Mouse (Mus musculus) myocyte (in vitro differentiated cells): ENCODE results near the gene Prrg2. TPM values are rescaled to one million over a fixed set of nuclear protein-coding genes. Genes with fewer than 3 reads are reported as not detected.

ENCODE experiments used
- H3K27me3 ChIP-seq: one replicate; pipeline ENCODE4 v1.6.1; 2011; ENCODE audit not compliant: control insufficient read depth, insufficient read depth, insufficient read length
- H3K36me3 ChIP-seq: one replicate; pipeline ENCODE4 v1.6.1; 2011; ENCODE audit not compliant: control insufficient read depth, insufficient read depth
- H3K4me2 ChIP-seq: one replicate; pipeline ENCODE4 v1.6.1; 2011; ENCODE audit warnings: low read depth, control low read depth
- H3K4me3 ChIP-seq: one replicate; pipeline ENCODE4 v1.5.1; 2011; ENCODE audit warnings: mild to moderate bottlenecking, control low read depth, moderate library complexity
- H3K79me2 ChIP-seq: one replicate; pipeline ENCODE4 v1.6.1; 2011; ENCODE audit not compliant: control insufficient read depth, insufficient read depth
- H3ac ChIP-seq: one replicate; pipeline ENCODE4 v1.6.1; 2011; ENCODE audit not compliant: control insufficient read depth, insufficient read length
- CEBPB ChIP-seq: IDR thresholded peaks from 2 replicates; pipeline ENCODE4 v1.6.1; 2011; ENCODE audit warnings: mild to moderate bottlenecking, moderate library complexity; ENCODE audit not compliant: poor library complexity, insufficient read depth, severe bottlenecking
- E2F4 ChIP-seq: IDR thresholded peaks from one replicate; pipeline ENCODE4 v1.6.1; 2011; ENCODE audit warnings: mild to moderate bottlenecking, control low read depth, moderate library complexity; ENCODE audit not compliant: insufficient read depth
- MAX ChIP-seq: IDR thresholded peaks from one replicate; pipeline ENCODE4 v1.6.1; 2011; ENCODE audit warnings: low read depth, mild to moderate bottlenecking, control low read depth
- MYOD1 ChIP-seq, 3 experiments: IDR thresholded peaks; one replicate each; pipeline ENCODE4 v1.6.1; 2011; ENCODE audit warnings: control low read depth in 2 of 3, low read depth in 2 of 3, mild to moderate bottlenecking in 2 of 3, moderate library complexity in 1 of 3; ENCODE audit not compliant: insufficient read length in 2 of 3, control insufficient read depth in 1 of 3
- MYOG ChIP-seq, 3 experiments: IDR thresholded peaks; one replicate each; pipeline ENCODE4 v1.6.1; 2011; ENCODE audit warnings: control low read depth in 2 of 3, low read depth in 2 of 3, mild to moderate bottlenecking in 2 of 3; ENCODE audit not compliant: insufficient read length in 2 of 3, control insufficient read depth in 1 of 3, insufficient read depth in 1 of 3
- POLR2A ChIP-seq: IDR thresholded peaks from one replicate; pipeline ENCODE4 v1.6.1; 2011; ENCODE audit warnings: low read depth, mild to moderate bottlenecking, control low read depth, moderate library complexity; ENCODE audit not compliant: insufficient read length
- POLR2AphosphoS2 ChIP-seq: IDR thresholded peaks from one replicate; pipeline ENCODE4 v1.6.1; 2011; ENCODE audit warnings: low read depth, control low read depth; ENCODE audit not compliant: insufficient read length
- REST ChIP-seq: IDR thresholded peaks from one replicate; pipeline ENCODE4 v1.6.1; 2011; ENCODE audit warnings: mild to moderate bottlenecking, control low read depth, moderate library complexity; ENCODE audit not compliant: insufficient read depth, insufficient read length
- SRF ChIP-seq: IDR thresholded peaks from one replicate; pipeline ENCODE4 v1.6.1; 2011; ENCODE audit warnings: low read depth; ENCODE audit not compliant: control insufficient read depth, insufficient read length
- TCF12 ChIP-seq: IDR thresholded peaks from one replicate; pipeline ENCODE4 v1.6.1; 2011; ENCODE audit warnings: mild to moderate bottlenecking, control low read depth; ENCODE audit not compliant: poor library complexity, insufficient read depth, severe bottlenecking
- TCF3 ChIP-seq: IDR thresholded peaks from one replicate; pipeline ENCODE4 v1.6.1; 2011; ENCODE audit warnings: low read depth, control low read depth; ENCODE audit not compliant: insufficient read length
- USF1 ChIP-seq: IDR thresholded peaks from one replicate; pipeline ENCODE4 v1.6.1; 2011; ENCODE audit warnings: low read depth, mild to moderate bottlenecking, control low read depth, moderate library complexity
- polyA plus RNA-seq: library from polyadenylated mRNA; unstranded; fragments of >200 nt; fragmentation: generic; extraction: Trizol; gene quantifications from one replicate; pipeline ENCODE4 v1.2.1, GENCODE M21; 2012; ENCODE audit warnings: missing spikeins

Gene Prrg2
- polyA plus RNA-seq, 1 experiment = 12.9 TPM

GRCm38 (mm10) chr7:45013366-45014095 is 48.9 kb downstream of the Prrg2 start:
- H3K36me3 ChIP-seq = peaks cover 16% of the 10 kb centered on the region
- no peak overlapping the region for H3K4me3 ChIP-seq
- TF ChIP-seq USF1 (no peak), TCF3 (no peak), POLR2A (no peak), TCF12 (no peak), E2F4 (no peak), MYOD1 (IDR thresholded peaks at IDR 0.05; ENCODE audit: control insufficient read depth in 1 of 3, insufficient read length in 2 of 3, low read depth in 2 of 3) (no peak), MAX (no peak), CEBPB (no peak), MYOG (IDR thresholded peaks at IDR 0.05; ENCODE audit: control insufficient read depth in 1 of 3, insufficient read depth in 1 of 3, insufficient read length in 2 of 3, low read depth in 2 of 3) (no peak), REST (no peak), POLR2AphosphoS2 (no peak), SRF (no peak)
- H3K27me3 ChIP-seq = no peaks in the 10 kb centered on the region
- no peak overlapping the region for H3ac ChIP-seq
- no peak overlapping the region for H3K4me2 ChIP-seq
- H3K79me2 ChIP-seq = peaks cover 46% of the 10 kb centered on the region

DNA sequence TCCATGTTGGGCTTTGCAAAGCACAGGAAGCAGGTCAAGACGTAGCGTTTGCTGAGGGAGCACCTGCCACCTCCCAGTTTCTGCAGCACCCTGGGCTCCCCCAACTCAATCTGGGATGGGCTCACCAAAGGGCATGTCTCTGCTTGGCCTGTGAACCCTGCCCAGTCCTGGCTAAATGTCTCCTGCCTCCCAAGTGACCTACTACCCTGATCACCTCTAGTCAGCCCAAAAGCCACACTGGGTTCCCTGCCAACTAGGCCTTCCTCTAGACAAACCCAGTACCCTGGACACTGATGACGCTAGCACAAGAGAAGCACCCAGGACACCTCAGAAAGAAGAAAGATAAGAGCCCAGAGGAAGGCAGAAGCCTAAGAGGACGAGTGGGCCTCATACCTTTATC is 49.7 kb downstream of the Prrg2 start:
- Histone ChIP-seq H3K36me3 (peaks cover 16% of the 10 kb centered on the region), H3K4me3 (no peak overlapping the region), H3K27me3 (no peaks in the 10 kb centered on the region), H3K79me2 (peaks cover 40% of the 10 kb centered on the region), H3ac (no peak overlapping the region), H3K4me2 (no peak overlapping the region)
- no peak for TF ChIP-seq POLR2AphosphoS2

DNA sequence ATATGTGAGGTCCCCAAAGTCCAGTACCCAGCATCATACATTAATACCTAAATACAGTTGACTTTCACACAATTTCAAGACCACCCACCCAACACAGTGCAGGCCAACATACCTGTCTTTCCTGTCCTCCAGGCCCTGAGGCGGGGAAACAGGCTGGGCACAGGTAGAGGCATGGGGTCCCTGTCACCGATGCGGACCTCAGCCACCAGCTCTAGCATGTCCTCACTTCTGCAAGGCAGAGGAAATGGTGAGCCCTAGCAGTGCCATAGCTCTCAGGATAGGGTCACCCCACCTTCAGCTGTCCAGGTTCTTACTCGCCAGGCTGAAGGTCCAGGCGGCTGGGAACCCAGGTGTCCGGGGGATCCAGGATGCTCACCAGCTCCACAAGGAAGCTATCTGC is 50.5 kb downstream of the Prrg2 start:
- no peak overlapping the region for H3K4me2 ChIP-seq
- no peak overlapping the region for H3K4me3 ChIP-seq
- peaks cover 40% of the 10 kb centered on the region for H3K79me2 ChIP-seq
- H3ac ChIP-seq = no peak overlapping the region
- TF ChIP-seq TCF12 = no peak
- no peak for TF ChIP-seq CEBPB
- no peak for TF ChIP-seq E2F4
- TF ChIP-seq POLR2A = no peak
- TF ChIP-seq MAX = no peak
- no peak for TF ChIP-seq TCF3
- TF ChIP-seq MYOD1 (IDR thresholded peaks at IDR 0.05; ENCODE audit: control insufficient read depth in 1 of 3, insufficient read length in 2 of 3, low read depth in 2 of 3) = no peak
- H3K27me3 ChIP-seq = no peaks in the 10 kb centered on the region
- peaks cover 16% of the 10 kb centered on the region for H3K36me3 ChIP-seq

- Histone ChIP-seq H3ac (no peak overlapping the region), H3K79me2 (peaks cover 19% of the 10 kb centered on the region), H3K4me3 (no peak overlapping the region), H3K27me3 (no peaks in the 10 kb centered on the region), H3K36me3 (peaks cover 16% of the 10 kb centered on the region), H3K4me2 (no peak overlapping the region)
- TF ChIP-seq POLR2AphosphoS2 (no peak), POLR2A (no peak)
Measured at GRCm38 (mm10) chr7:45008411-45008810, 54.1 kb downstream of the Prrg2 start.

DNA sequence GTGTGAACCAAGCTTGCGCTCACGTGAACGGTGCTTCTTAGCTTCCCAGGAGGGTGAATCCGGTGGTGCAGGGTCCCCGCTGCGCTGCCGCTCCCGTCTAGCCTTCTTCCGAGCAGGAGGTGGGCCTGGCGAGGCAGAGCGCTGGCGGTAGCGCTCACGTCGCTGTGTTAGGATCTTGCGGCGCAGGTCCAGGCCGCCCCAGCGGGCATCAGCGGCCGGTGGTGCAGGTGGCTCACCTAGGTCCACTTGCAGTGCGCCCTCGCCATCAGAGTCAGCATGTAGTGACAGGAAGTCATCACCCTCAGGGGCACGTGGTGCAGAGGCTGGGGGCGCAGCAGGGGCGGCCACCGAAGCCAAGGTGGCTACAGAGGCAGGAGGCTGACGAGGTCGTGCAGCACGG is 54.6 kb downstream of the Prrg2 start:
- Histone ChIP-seq H3ac (no peak overlapping the region), H3K27me3 (no peaks in the 10 kb centered on the region), H3K79me2 (peaks cover 19% of the 10 kb centered on the region), H3K36me3 (peaks cover 16% of the 10 kb centered on the region), H3K4me2 (no peak overlapping the region), H3K4me3 (no peak overlapping the region)
- TF ChIP-seq USF1 (no peak), MYOG (IDR thresholded peaks at IDR 0.05; ENCODE audit: control insufficient read depth in 1 of 3, insufficient read depth in 1 of 3, insufficient read length in 2 of 3, low read depth in 2 of 3) (no peak), TCF12 (no peak), POLR2A (no peak), CEBPB (no peak), E2F4 (no peak), TCF3 (no peak)

DNA sequence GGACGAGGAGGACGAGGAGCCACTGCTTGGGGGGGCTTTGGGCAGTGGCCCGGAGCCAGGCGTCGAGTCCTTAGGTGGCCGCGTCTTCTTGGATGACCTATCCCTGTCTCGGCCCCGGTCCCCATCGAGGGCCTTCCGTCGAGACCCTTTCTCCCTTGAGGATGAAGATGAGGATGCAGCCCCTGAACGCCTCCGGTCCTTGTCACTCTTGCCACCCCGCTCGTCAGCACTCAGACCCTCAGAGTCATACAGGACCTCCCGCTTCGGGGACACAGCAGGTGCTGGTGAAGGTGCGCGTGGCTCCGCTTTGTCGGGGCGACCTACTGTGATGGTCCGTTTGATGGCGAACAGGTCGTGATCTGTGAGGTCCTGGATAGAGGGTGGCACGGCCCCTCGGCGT is 55.3 kb downstream of the Prrg2 start:
- no peak for TF ChIP-seq MYOD1 (IDR thresholded peaks at IDR 0.05; ENCODE audit: control insufficient read depth in 1 of 3, insufficient read length in 2 of 3, low read depth in 2 of 3)
- TF ChIP-seq REST = no peak
- no peak for TF ChIP-seq USF1
- no peak for TF ChIP-seq TCF3
- no peak for TF ChIP-seq CEBPB
- no peak for TF ChIP-seq MAX
- TF ChIP-seq E2F4 = no peak
- no peak for TF ChIP-seq SRF
- no peak for TF ChIP-seq POLR2A
- no peak for TF ChIP-seq MYOG (IDR thresholded peaks at IDR 0.05; ENCODE audit: control insufficient read depth in 1 of 3, insufficient read depth in 1 of 3, insufficient read length in 2 of 3, low read depth in 2 of 3)
- no peak for TF ChIP-seq TCF12
- no peak for TF ChIP-seq POLR2AphosphoS2
- no peak overlapping the region for H3K4me3 ChIP-seq
- peaks cover 15% of the 10 kb centered on the region for H3K36me3 ChIP-seq

More for the DNA sequence above, 55.3 kb downstream of the Prrg2 start:
- no peaks in the 10 kb centered on the region for H3K27me3 ChIP-seq
- no peak overlapping the region for H3ac ChIP-seq
- H3K4me2 ChIP-seq = no peak overlapping the region
- peaks cover 19% of the 10 kb centered on the region for H3K79me2 ChIP-seq
